Mouse (Mus musculus): Measurements from ENCODE around the gene Tmem40.

DNA sequence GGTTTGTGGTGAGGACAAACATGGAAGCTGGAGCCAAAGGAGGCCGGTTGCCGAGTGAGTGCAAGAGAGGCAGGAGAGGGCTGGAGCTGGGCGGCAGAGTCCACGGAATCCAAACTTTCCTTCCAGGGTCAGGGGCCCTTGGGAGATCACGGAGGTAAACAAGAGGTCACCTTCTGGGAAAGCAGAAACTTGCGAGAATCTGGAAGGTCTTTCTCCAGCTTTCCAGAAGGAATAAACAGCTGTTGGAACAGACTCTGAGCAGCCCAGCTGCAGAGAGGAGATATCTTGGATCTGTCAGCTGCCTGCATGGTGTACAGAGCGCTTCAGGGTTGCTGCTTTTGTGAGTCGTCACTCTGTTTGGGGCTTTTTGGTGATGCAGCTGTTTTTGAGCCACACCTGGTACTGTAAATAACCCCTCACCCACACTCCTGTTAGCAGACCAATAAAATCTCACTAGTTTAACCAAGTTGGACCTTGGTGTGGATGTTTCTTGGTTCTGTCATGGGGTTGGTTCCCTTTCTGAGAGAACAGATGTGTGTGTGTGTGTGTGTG is 45.0 kb downstream of the Tmem40 start:
- TF ChIP-seq CTCF (conservative IDR thresholded peaks at IDR 0.05 in 1 of 2, IDR thresholded peaks at IDR 0.05 in 1 of 2; ENCODE audit: low read depth in 2 of 2, low read length in 2 of 2) (no peak), ZC3H11A (IDR thresholded peaks at IDR 0.05; ENCODE audit: low read depth, low read length) (no peak), HCFC1 (IDR thresholded peaks at IDR 0.05; ENCODE audit: low read depth, low read length) (no peak)

Measured in CH12.LX (cell line).